Mouse (Mus musculus) CH12.LX (cell line): ENCODE results near the gene Rab33a. TPM values are rescaled to one million over a fixed set of nuclear protein-coding genes. Genes with fewer than 3 reads are reported as not detected.

ENCODE experiments used
- DNase-seq: peaks from one replicate; pipeline ENCODE4 v3.0.0-alpha.2; 2013; ENCODE audit errors: extremely low read depth
- H3K27ac ChIP-seq: 2 replicates; pipeline ENCODE4 v1.5.1; 2012; ENCODE audit warnings: low read depth, mild to moderate bottlenecking, control low read depth, moderate library complexity; ENCODE audit not compliant: insufficient read depth
- H3K27me3 ChIP-seq: replicated peaks from 2 replicates; pipeline ENCODE3; 2012; ENCODE audit warnings: inconsistent platforms
- H3K36me3 ChIP-seq, 2 experiments: replicated peaks in 1 of 2; 2 replicates each; pipeline versions ENCODE3 to v1.6.1; 2012; ENCODE audit warnings: inconsistent platforms in 1 of 2, low read length in 1 of 2, mild to moderate bottlenecking in 1 of 2, mixed read lengths in 1 of 2, moderate library complexity in 1 of 2; ENCODE audit not compliant: control insufficient read depth in 1 of 2, insufficient read depth in 1 of 2
- H3K4me1 ChIP-seq, 2 experiments: 2 replicates each; pipeline ENCODE4 v1.6.1; 2012; ENCODE audit warnings: inconsistent platforms in 1 of 2, moderate library complexity in 1 of 2; ENCODE audit not compliant: insufficient read depth in 2 of 2, control insufficient read depth in 1 of 2
- H3K4me2 ChIP-seq: 2 replicates; pipeline ENCODE4 v1.6.1; 2012; ENCODE audit warnings: low read depth, mild to moderate bottlenecking, control low read depth; ENCODE audit not compliant: poor library complexity, insufficient read depth, severe bottlenecking
- H3K4me3 ChIP-seq, 3 experiments: fragments of 150-350 bp in 1 of 3; sonication (generic) in 1 of 3; replicated peaks in 1 of 3; 2 replicates each; pipeline versions ENCODE3 to v1.5.1; 2011 to 2012; ENCODE audit warnings: low read depth in 2 of 3, low read length in 2 of 3, mild to moderate bottlenecking in 2 of 3, moderate library complexity in 2 of 3, control low read depth in 1 of 3, improper control_type of control experiment in 1 of 3, inconsistent platforms in 1 of 3, mixed read lengths in 1 of 3; ENCODE audit not compliant: poor library complexity in 1 of 3
- H3K79me2 ChIP-seq: replicated peaks from 2 replicates; pipeline ENCODE4 v1.6.1; 2012; ENCODE audit warnings: mild to moderate bottlenecking, moderate library complexity; ENCODE audit not compliant: control insufficient read depth, poor library complexity, insufficient read depth, severe bottlenecking; ENCODE audit errors: extremely low read depth
- H3K9ac ChIP-seq: 2 replicates; pipeline ENCODE4 v1.6.1; 2012; ENCODE audit warnings: low read depth, mild to moderate bottlenecking, control low read depth, moderate library complexity; ENCODE audit not compliant: insufficient read depth
- H3K9me3 ChIP-seq: replicated peaks from 2 replicates; pipeline ENCODE3; 2012; ENCODE audit warnings: low read length, inconsistent platforms, mixed read lengths
- CHD1 ChIP-seq: IDR thresholded peaks from 2 replicates; pipeline ENCODE4 v1.6.1; 2012; ENCODE audit warnings: low read depth, low read length, improper control_type of control experiment, inconsistent platforms
- CHD2 ChIP-seq: IDR thresholded peaks from 2 replicates; pipeline ENCODE4 v1.6.1; 2011; ENCODE audit warnings: low read length, improper control_type of control experiment
- CTCF ChIP-seq, 2 experiments: IDR thresholded peaks in 1 of 2; conservative IDR thresholded peaks in 1 of 2; 2 replicates each; pipeline ENCODE4 v1.5.1; 2011 to 2012; ENCODE audit warnings: low read depth in 2 of 2, low read length in 2 of 2, improper control_type of control experiment in 1 of 2, inconsistent platforms in 1 of 2, mild to moderate bottlenecking in 1 of 2, moderate library complexity in 1 of 2
- ELF1 ChIP-seq: IDR thresholded peaks from 2 replicates; pipeline ENCODE4 v1.6.1; 2014; ENCODE audit warnings: low read depth, mild to moderate bottlenecking, inconsistent platforms, low read length, improper control_type of control experiment
- ETS1 ChIP-seq: conservative IDR thresholded peaks from 2 replicates; pipeline ENCODE4 v1.6.1; 2012; ENCODE audit warnings: low read depth, mild to moderate bottlenecking, inconsistent platforms, low read length, improper control_type of control experiment, moderate library complexity
- JUN ChIP-seq: IDR thresholded peaks from 2 replicates; pipeline ENCODE4 v1.6.1; 2011; ENCODE audit warnings: low read depth, mild to moderate bottlenecking, low read length, improper control_type of control experiment, moderate library complexity; ENCODE audit not compliant: insufficient read depth
- JUND ChIP-seq: conservative IDR thresholded peaks from 2 replicates; pipeline ENCODE4 v1.6.1; 2011; ENCODE audit warnings: low read depth, low read length, improper control_type of control experiment
- KAT2A ChIP-seq: IDR thresholded peaks from 2 replicates; pipeline ENCODE4 v1.6.1; 2012; ENCODE audit warnings: low read length, improper control_type of control experiment, inconsistent platforms; ENCODE audit not compliant: insufficient replicate concordance
- MAFK ChIP-seq: IDR thresholded peaks from 2 replicates; pipeline ENCODE4 v1.6.1; 2011; ENCODE audit warnings: low read length, improper control_type of control experiment; ENCODE audit not compliant: insufficient replicate concordance
- MAZ ChIP-seq: IDR thresholded peaks from 2 replicates; pipeline ENCODE4 v1.6.1; 2012; ENCODE audit warnings: low read depth, mild to moderate bottlenecking, inconsistent platforms, low read length, improper control_type of control experiment, moderate library complexity
- NELFE ChIP-seq: IDR thresholded peaks from 2 replicates; pipeline ENCODE4 v1.6.1; 2011; ENCODE audit warnings: low read depth, low read length, improper control_type of control experiment
- RAD21 ChIP-seq: IDR thresholded peaks from 2 replicates; pipeline ENCODE4 v1.6.1; 2011; ENCODE audit warnings: low read depth, mild to moderate bottlenecking, low read length, improper control_type of control experiment, moderate library complexity
- TCF12 ChIP-seq: IDR thresholded peaks from 2 replicates; pipeline ENCODE4 v1.6.1; 2014; ENCODE audit warnings: low read depth, mild to moderate bottlenecking, inconsistent platforms, low read length, improper control_type of control experiment
- UBTF ChIP-seq: IDR thresholded peaks from 2 replicates; pipeline ENCODE4 v1.6.1; 2012; ENCODE audit warnings: low read depth, mild to moderate bottlenecking, inconsistent platforms, low read length, improper control_type of control experiment, moderate library complexity
- USF1 ChIP-seq: IDR thresholded peaks from 2 replicates; pipeline ENCODE4 v1.6.1; 2014; ENCODE audit warnings: low read depth, mild to moderate bottlenecking, inconsistent platforms, low read length, improper control_type of control experiment
- ZC3H11A ChIP-seq: IDR thresholded peaks from 2 replicates; pipeline ENCODE4 v1.6.1; 2012; ENCODE audit warnings: low read depth, mild to moderate bottlenecking, inconsistent platforms, low read length, improper control_type of control experiment
- ZKSCAN1 ChIP-seq: IDR thresholded peaks from 2 replicates; pipeline ENCODE4 v1.6.1; 2012; ENCODE audit warnings: low read depth, inconsistent platforms, low read length, improper control_type of control experiment, borderline replicate concordance
- ZMIZ1 ChIP-seq: IDR thresholded peaks from 2 replicates; pipeline ENCODE4 v1.6.1; 2012; ENCODE audit warnings: low read depth, mild to moderate bottlenecking, inconsistent platforms, low read length, improper control_type of control experiment
- dilution Hi-C: fragments of 300-500 bp; cut with MboI; formaldehyde crosslinking; loops from 2 replicates; pipeline ENCODE4 v1.14.3; 2020; ENCODE audit warnings: low sequenced_read_pairs; ENCODE audit not compliant: extremely low pct_unique_long_range_greater_than_20kb, extremely low pct_ligation_motif_present
- in situ Hi-C: fragments of 300-500 bp; cut with MboI; formaldehyde crosslinking; loops from 3 replicates; pipeline ENCODE4 v1.14.3; 2019; ENCODE audit warnings: low sequenced_read_pairs, low pct_ligation_motif_present, low pct_unique_long_range_greater_than_20kb, mixed read lengths
- polyA plus RNA-seq: library from polyadenylated mRNA; unstranded; fragments of >175 nt; gene quantifications from 2 replicates; pipeline ENCODE4 v1.2.1, GENCODE M21; 2012; ENCODE audit warnings: low read depth; ENCODE audit not compliant: insufficient read length
- total RNA-seq, 2 experiments: library from RNA; depleted of rRNA; stranded (reverse); fragments of 300-350 nt in 1 of 2; fragments of >200 nt in 1 of 2; gene quantifications; 2 replicates each; pipeline ENCODE4 v1.2.3; 2012 to 2014

The Rab33a gene
- total and polyA plus RNA-seq, 3 experiments, result 0.13 TPM; not detected in 2

DNA sequence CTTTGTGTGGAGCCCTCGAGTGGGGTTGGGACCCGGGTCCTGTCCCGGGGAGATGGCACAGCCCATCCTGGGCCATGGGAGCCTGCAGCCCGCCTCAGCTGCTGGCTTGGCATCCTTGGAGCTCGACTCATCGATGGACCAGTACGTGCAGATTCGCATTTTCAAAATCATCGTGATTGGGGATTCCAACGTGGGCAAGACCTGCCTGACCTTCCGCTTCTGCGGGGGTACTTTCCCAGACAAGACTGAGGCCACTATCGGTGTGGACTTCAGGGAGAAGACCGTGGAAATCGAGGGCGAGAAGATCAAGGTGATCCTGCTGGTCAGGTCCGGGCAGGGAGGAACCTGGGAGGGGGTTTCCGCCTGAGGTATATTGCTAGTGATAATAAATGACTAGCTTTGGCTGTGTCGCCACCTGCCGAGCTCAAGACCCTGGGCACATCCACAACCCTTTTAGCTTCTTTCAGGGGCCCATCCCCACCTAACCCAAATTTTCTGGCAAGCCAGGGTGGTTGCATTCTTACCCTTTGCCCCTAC, 532 bp downstream of the Rab33a start:
- no peaks in the 10 kb centered on the region for H3K36me3 ChIP-seq
- TF ChIP-seq MAFK (no peak), MAZ (no peak), CTCF (conservative IDR thresholded peaks at IDR 0.05 in 1 of 2, IDR thresholded peaks at IDR 0.05 in 1 of 2; ENCODE audit: low read depth in 2 of 2, low read length in 2 of 2) (no peak), KAT2A (no peak), ZC3H11A (no peak), JUND (no peak), CHD2 (no peak), RAD21 (no peak), UBTF (no peak), ETS1 (no peak), TCF12 (no peak), ZKSCAN1 (no peak), USF1 (no peak), ELF1 (no peak), ZMIZ1 (no peak)
- dilution Hi-C loops (no loop called here), in situ Hi-C loops (no loop called here)
- no peaks in the 10 kb centered on the region for H3K27me3 ChIP-seq
- no peaks in the 10 kb centered on the region for H3K9me3 ChIP-seq
- no peak for DNase-seq
- H3K4me2 ChIP-seq, result no peak overlapping the region
- no peak overlapping the region for H3K4me3 ChIP-seq
- no peaks in the 10 kb centered on the region for H3K79me2 ChIP-seq
- H3K27ac ChIP-seq, result no peak overlapping the region
- H3K4me1 ChIP-seq, result peaks cover 0 to 14% of the 10 kb centered on the region in 2 experiments; a peak in 3 of 4 replicates
- no peak overlapping the region for H3K9ac ChIP-seq

DNA sequence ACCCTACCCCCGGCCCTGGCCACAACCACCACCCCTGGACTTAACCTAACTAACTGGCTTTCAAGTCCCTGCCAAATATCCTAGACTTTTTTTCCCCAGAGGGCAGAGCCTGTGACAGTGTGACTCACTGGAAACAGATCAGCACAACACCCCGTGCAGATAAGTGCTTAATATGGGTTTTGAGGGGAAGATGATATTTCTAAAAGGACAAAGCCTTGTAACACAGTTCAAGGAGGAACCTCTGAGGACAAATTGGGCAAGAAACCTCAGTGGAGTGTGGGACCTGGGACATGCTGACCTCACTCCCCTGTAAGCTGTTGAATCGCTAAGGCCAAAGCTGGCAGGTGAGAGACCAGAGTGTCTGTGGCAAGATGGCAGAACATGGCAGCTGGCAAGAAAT, 2.6 kb downstream of the Rab33a start:
- peaks cover 0 to 21% of the 10 kb centered on the region in 2 experiments; a peak in 3 of 4 replicates for H3K4me1 ChIP-seq
- TF ChIP-seq CHD1 (no peak), JUN (no peak), NELFE (no peak), TCF12 (no peak), KAT2A (no peak), UBTF (no peak), ETS1 (no peak)
- TF ChIP-seq, all 38 proteins: peak for 0
- no peak overlapping the region for H3K27ac ChIP-seq
- dilution Hi-C loops (no loop called here), in situ Hi-C loops (no loop called here)
- no peak overlapping the region for H3K4me2 ChIP-seq
- no peaks in the 10 kb centered on the region for H3K9me3 ChIP-seq
- no peak for DNase-seq
- H3K79me2 ChIP-seq, result no peaks in the 10 kb centered on the region
- H3K27me3 ChIP-seq, result no peaks in the 10 kb centered on the region
- H3K9ac ChIP-seq, result no peak overlapping the region
- no peak overlapping the region for H3K4me3 ChIP-seq
- no peaks in the 10 kb centered on the region for H3K36me3 ChIP-seq
